Mouse (Mus musculus): Measurements from ENCODE around the gene Sik2.

- TF ChIP-seq CTCF (IDR thresholded peaks at IDR 0.05; ENCODE audit: insufficient read depth, low read length) (no peak), POLR2A (IDR thresholded peaks at IDR 0.05; ENCODE audit: borderline replicate concordance, extremely low read depth, low read depth, low read length) (no peak)
These were observed 12.4 kb upstream of the Sik2 start for GRCm38 (mm10) chr9:51021123-51021795.
